ENCODE assay signal across 1 mouse cellular context in the genomic region with DNA sequence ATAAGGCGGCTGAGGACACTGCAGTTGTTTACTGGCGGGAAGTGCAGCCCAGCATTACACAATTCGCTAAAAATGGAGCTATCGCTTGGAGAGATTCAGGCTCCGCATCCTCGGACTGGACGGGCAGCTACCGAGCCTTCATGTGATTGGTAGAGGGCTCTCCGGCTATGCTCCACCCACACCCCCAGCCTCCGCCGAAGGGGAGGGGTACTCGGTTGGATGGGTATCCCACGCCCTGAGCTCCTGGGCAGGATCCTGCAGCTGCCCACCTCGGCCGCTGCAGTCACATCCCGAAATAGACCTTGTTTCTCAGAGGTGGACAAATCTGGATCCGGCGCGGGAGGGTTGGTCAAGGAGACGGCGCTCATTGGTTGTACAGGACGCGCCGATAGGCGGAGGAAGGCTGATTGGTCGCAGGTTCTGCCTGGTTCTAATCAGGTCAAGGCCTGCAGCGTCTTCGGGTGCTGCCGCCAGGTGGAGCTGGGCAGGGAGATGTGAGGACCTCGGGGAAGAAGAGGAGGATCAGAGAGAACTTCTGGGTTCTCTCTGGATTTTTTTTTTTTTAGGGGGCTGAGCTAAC.
TF ChIP-seq lines count a peak whose summit lies in the region.

No protein-coding gene starts in this region.

TF ChIP-seq in C2C12, 6 proteins besides CTCF, POLR2A, EP300 and RAD21:
- TF ChIP-seq MYOD1 (IDR thresholded peaks at IDR 0.05; ENCODE audit: control insufficient read depth, insufficient read length, low read depth) (peak; percentile 22), USF1 (IDR thresholded peaks at IDR 0.05; ENCODE audit: low read depth) (no peak), FOSL1 (IDR thresholded peaks at IDR 0.05; ENCODE audit: insufficient read depth, low read length, poor library complexity, severe bottlenecking) (no peak), MAX (IDR thresholded peaks at IDR 0.05) (peak; percentile 32), CEBPB (IDR thresholded peaks at IDR 0.05; ENCODE audit: low read depth) (peak; percentile 83), MYOG (IDR thresholded peaks at IDR 0.05; ENCODE audit: control insufficient read depth, extremely low read depth, insufficient read length) (no peak)
TF ChIP-seq in C2C12: peak in this region for 3.
